In genomic region chr2:27421293-27422068, GRCm38 (mm10) we compare ENCODE assay signal across 9 mouse cellular contexts. TPM values are rescaled to one million over a fixed set of nuclear protein-coding genes. Genes with fewer than 3 reads are reported as not detected.
A peak's percentile ranks its signal among the peaks of the same experiment; 100 is the strongest.
DNase-seq lines count a peak whose midpoint lies in the region; ATAC-seq and TF ChIP-seq lines count a peak whose summit lies in the region.
"Had no signal": no experiment of that assay in that cellular context is flagged by ENCODE, and none has a peak within 500 bp of the region (broad histone marks: within the 10 kb centered on the region; RNA-seq: fewer than 3 reads in every experiment).

No protein-coding gene starts in this region.

- no peaks in the 10 kb centered on the region for H3K79me2 ChIP-seq in heart, adult 2 months (replicated peaks; ENCODE audit: control insufficient read depth, insufficient read depth, low read length)

- no peaks in the 10 kb centered on the region for H3K36me3 ChIP-seq in heart, adult 2 months (ENCODE audit: control insufficient read depth, insufficient read depth, low read length)
- H3K36me3 ChIP-seq in hindbrain, embryonic 13.5 days: no peaks in the 10 kb centered on the region
- no peaks in the 10 kb centered on the region for H3K36me3 ChIP-seq in intestine, embryonic 15.5 days
- no peaks in the 10 kb centered on the region for H3K36me3 ChIP-seq in liver, postnatal 0 days (replicated peaks; ENCODE audit: insufficient read depth, low read length)

- peaks cover 24% of the 10 kb centered on the region for H3K4me1 ChIP-seq in heart, adult 2 months (ENCODE audit: control insufficient read depth, insufficient read depth, low read length)
- H3K4me1 ChIP-seq in hindbrain, embryonic 13.5 days (replicated peaks): peaks cover 87% of the 10 kb centered on the region
- H3K4me1 ChIP-seq in intestine, embryonic 15.5 days (replicated peaks): peaks cover 60% of the 10 kb centered on the region
- peaks cover 59% of the 10 kb centered on the region for H3K4me1 ChIP-seq in liver, postnatal 0 days (ENCODE audit: insufficient read depth)

- WGBS in heart, adult 2 months: 33% methylated on average over 20 of the region's 20 CpGs
- WGBS in hindbrain, embryonic 13.5 days: 53% methylated on average over 20 of the region's 20 CpGs
- 76% methylated on average over 20 of the region's 20 CpGs for WGBS in intestine, embryonic 15.5 days
- WGBS in liver, postnatal 0 days (ENCODE audit: insufficient replicate concordance): 67% methylated on average over 20 of the region's 20 CpGs

- no peak overlapping the region for H3K9ac ChIP-seq in heart, adult 2 months (ENCODE audit: low read depth, low read length)
- peak overlapping the region; percentile 55 for H3K9ac ChIP-seq in hindbrain, embryonic 13.5 days
- no peak overlapping the region for H3K9ac ChIP-seq in intestine, embryonic 15.5 days
- no peak overlapping the region for H3K9ac ChIP-seq in liver, postnatal 0 days (replicated peaks)

- peak; percentile 57 to 70 for DNase-seq in heart, adult 2 months
- no peak for DNase-seq in heart, postnatal 25 days (ENCODE audit: low spot score)
- peak; percentile 89 for DNase-seq in brain, embryonic 14.5 days (ENCODE audit: low read depth)
- peak; percentile 81 for DNase-seq in lung, postnatal 14 days
- DNase-seq in liver, postnatal 0 days: no peak

- H3K9me3 ChIP-seq in hindbrain, embryonic 13.5 days: no peaks in the 10 kb centered on the region
- no peaks in the 10 kb centered on the region for H3K9me3 ChIP-seq in intestine, embryonic 15.5 days
- no peaks in the 10 kb centered on the region for H3K9me3 ChIP-seq in liver, postnatal 0 days (ENCODE audit: low read length)

- no peak for ATAC-seq in hindbrain, embryonic 13.5 days (ENCODE audit: low FRiP score)
- no peak for ATAC-seq in granulocyte monocyte progenitor cell, adult 5-6 weeks (replicated peaks; ENCODE audit: poor library complexity, severe bottlenecking)
- ATAC-seq in intestine, embryonic 15.5 days: no peak
- no peak for ATAC-seq in liver, postnatal 0 days

- peak overlapping the region; percentile 33; the same call in 1 of the 2 replicates for H3K27ac ChIP-seq in heart, adult 2 months
- peak overlapping the region; percentile 85 for H3K27ac ChIP-seq in hindbrain, embryonic 13.5 days
- H3K27ac ChIP-seq in intestine, embryonic 15.5 days: no peak overlapping the region
- no peak overlapping the region for H3K27ac ChIP-seq in liver, postnatal 0 days (ENCODE audit: low read depth)
- H3K27ac ChIP-seq: kidney, postnatal 0 days had no signal

- H3K4me2 ChIP-seq in hindbrain, embryonic 13.5 days: peak overlapping the region; percentile 37
- H3K4me2 ChIP-seq in intestine, embryonic 15.5 days (replicated peaks): no peak overlapping the region
- H3K4me2 ChIP-seq in liver, postnatal 0 days (ENCODE audit: low read depth, low read length): no peak overlapping the region

- TF ChIP-seq POLR2A in heart, adult 2 months (IDR thresholded peaks at IDR 0.05; ENCODE audit: insufficient read depth, low read depth, low read length): no peak
- TF ChIP-seq POLR2A in brain, embryonic 14.5 days (IDR thresholded peaks at IDR 0.05; ENCODE audit: borderline replicate concordance, extremely low read depth, insufficient read depth, insufficient read length, poor library complexity, severe bottlenecking): no peak

- H3K4me3 ChIP-seq in heart, adult 2 months: no peak overlapping the region
- no peak overlapping the region for H3K4me3 ChIP-seq in hindbrain, embryonic 13.5 days
- no peak overlapping the region for H3K4me3 ChIP-seq in intestine, embryonic 15.5 days (replicated peaks)
- no peak overlapping the region for H3K4me3 ChIP-seq in liver, postnatal 0 days (ENCODE audit: low read depth, low read length)

- peak; percentile 71; the same call in 1 of the 2 replicates for TF ChIP-seq EP300 in heart, adult 2 months (IDR thresholded peaks at IDR 0.05; ENCODE audit: insufficient read depth, low read depth, low read length)
- no peak for TF ChIP-seq EP300 in liver, postnatal 0 days (IDR thresholded peaks at IDR 0.05; ENCODE audit: low read depth)

- intact Hi-C loops in heart, adult 2 months (cut with DNase I): no loop called here
- intact Hi-C loops in heart, postnatal 25 days (cut with DNase I): no loop called here

- TF ChIP-seq CTCF in heart, adult 2 months (IDR thresholded peaks at IDR 0.05): no peak
- TF ChIP-seq CTCF in brain, embryonic 14.5 days (IDR thresholded peaks at IDR 0.05; ENCODE audit: borderline replicate concordance, extremely low read depth, insufficient read depth, insufficient read length): no peak
- TF ChIP-seq CTCF in liver, postnatal 0 days (IDR thresholded peaks at IDR 0.05; ENCODE audit: low read depth): no peak

- no peaks in the 10 kb centered on the region for H3K27me3 ChIP-seq in heart, adult 2 months (ENCODE audit: control insufficient read depth, insufficient read depth, low read length)
- H3K27me3 ChIP-seq in hindbrain, embryonic 13.5 days: no peaks in the 10 kb centered on the region
- H3K27me3 ChIP-seq in intestine, embryonic 15.5 days (replicated peaks): no peaks in the 10 kb centered on the region
- peaks cover 8% of the 10 kb centered on the region for H3K27me3 ChIP-seq in liver, postnatal 0 days (ENCODE audit: insufficient read depth, low read length)

RNA-seq across cellular contexts. Expression of gene Vav2, which starts 5.4 kb away (rescaled TPM):
- total RNA-seq in heart, adult 2 months (2021): 10 to 100 TPM; 11.3 to 12.5 TPM
- 11.9 and 16.9 TPM in 2 replicates for polyA plus RNA-seq in heart, adult 2 months (2012; rRNA removed)
- total RNA-seq in heart, postnatal 25 days (2021): 10 to 100 TPM; 12.7 to 13.6 TPM
- polyA plus RNA-seq in brain, embryonic 14.5 days (2012; rRNA removed): 52.9 and 55.0 TPM in 2 replicates
- polyA plus RNA-seq in hindbrain, embryonic 13.5 days (2015; fragmentation: Nextera tagmentation; extraction: Ambion mirVana): 13.4 and 15.1 TPM in 2 replicates
- total RNA-seq in granulocyte monocyte progenitor cell, adult 5-6 weeks (2014; fragmentation: Nextera tagmentation): 6.3 and 14.9 TPM in 2 replicates
- total RNA-seq in granulocyte monocyte progenitor cell, adult 5-6 weeks (2017): 6.9 and 7.2 TPM in 2 replicates
- 5.4 and 6.1 TPM in 2 replicates for polyA plus RNA-seq in intestine, embryonic 15.5 days (2015; fragmentation: Nextera tagmentation; extraction: Ambion mirVana)
- polyA plus RNA-seq in liver, postnatal 0 days (2015; fragmentation: Nextera tagmentation; extraction: Ambion mirVana): 5.4 and 6.3 TPM in 2 replicates

RNA-seq across cellular contexts. Expression of gene Brd3os, which starts 20.6 kb away (rescaled TPM):
- under 1 TPM; 0.65 to 0.98 TPM for total RNA-seq in heart, adult 2 months (2021)
- polyA plus RNA-seq in heart, adult 2 months (2012; rRNA removed): 3.9 TPM in 2 replicates
- 1 to 10 TPM in 1 of 2 experiments, under 1 TPM in 1; 0.70 to 1.3 TPM for total RNA-seq in heart, postnatal 25 days (2021)
- 31.5 and 33.8 TPM in 2 replicates for polyA plus RNA-seq in brain, embryonic 14.5 days (2012; rRNA removed)
- 35.5 and 35.8 TPM in 2 replicates for polyA plus RNA-seq in hindbrain, embryonic 13.5 days (2015; fragmentation: Nextera tagmentation; extraction: Ambion mirVana)
- 0.77 and 2.9 TPM in 2 replicates for total RNA-seq in granulocyte monocyte progenitor cell, adult 5-6 weeks (2014; fragmentation: Nextera tagmentation)
- total RNA-seq in granulocyte monocyte progenitor cell, adult 5-6 weeks (2017): not detected in 2 replicates
- 4.8 and 6.1 TPM in 2 replicates for polyA plus RNA-seq in intestine, embryonic 15.5 days (2015; fragmentation: Nextera tagmentation; extraction: Ambion mirVana)
- 0.25 and 0.35 TPM in 2 replicates for polyA plus RNA-seq in liver, postnatal 0 days (2015; fragmentation: Nextera tagmentation; extraction: Ambion mirVana)

Comparison
In these comparisons a context has a peak if more than half of its experiments do, and no peak if none do; other contexts are left out.
1. DNase-seq: peak in heart, adult 2 months (2 of 2), brain, embryonic 14.5 days (single experiment) and lung, postnatal 14 days (single experiment); none in heart, postnatal 25 days (single experiment) and liver, postnatal 0 days (single experiment).
2. H3K27ac ChIP-seq: peak in heart, adult 2 months (single experiment) and hindbrain, embryonic 13.5 days (single experiment); none in intestine, embryonic 15.5 days (single experiment) and liver, postnatal 0 days (single experiment).